Mouse (Mus musculus) embryonic facial prominence, embryonic 12.5 days (tissue): ENCODE data around the gene Baz1b. TPM values are rescaled to one million over a fixed set of nuclear protein-coding genes. Genes with fewer than 3 reads are reported as not detected.
"Not testable (repeated sequence)": the region's sequence is repeated elsewhere in the genome, so short reads cannot be mapped to it uniquely, and the experiment has no call there.

Experiments
- ATAC-seq: fragments of 200-750 bp; cut with Nextera tagmentation; 2 replicates; pipeline ENCODE4 v1.8.0; 2017; ENCODE audit not compliant: insufficient number of reproducible peaks, insufficient read depth, low FRiP score, low TSS enrichment
- H3K27ac ChIP-seq: fragments of 300-500 bp; sonication (generic); 2 replicates; pipeline ENCODE4 v1.5.1; 2016; ENCODE audit warnings: mild to moderate bottlenecking
- H3K27me3 ChIP-seq: fragments of 300-500 bp; sonication (generic); 2 replicates; pipeline ENCODE4 v1.6.1; 2016; ENCODE audit warnings: mild to moderate bottlenecking, moderate library complexity
- H3K36me3 ChIP-seq: fragments of 300-500 bp; sonication (generic); 2 replicates; pipeline ENCODE4 v1.6.1; 2016; ENCODE audit warnings: mild to moderate bottlenecking
- H3K4me1 ChIP-seq: fragments of 300-500 bp; sonication (generic); 2 replicates; pipeline ENCODE4 v1.6.1; 2016
- H3K4me2 ChIP-seq: fragments of 300-500 bp; sonication (generic); replicated peaks from 2 replicates; pipeline ENCODE4 v1.6.1; 2016; ENCODE audit warnings: mild to moderate bottlenecking, moderate library complexity
- H3K4me3 ChIP-seq: fragments of 300-500 bp; sonication (generic); 2 replicates; pipeline ENCODE4 v1.5.1; 2016; ENCODE audit warnings: mild to moderate bottlenecking
- H3K9ac ChIP-seq: fragments of 300-500 bp; sonication (generic); 2 replicates; pipeline ENCODE4 v1.6.1; 2016; ENCODE audit warnings: mild to moderate bottlenecking, moderate library complexity
- H3K9me3 ChIP-seq: fragments of 300-500 bp; sonication (generic); 2 replicates; pipeline ENCODE4 v1.6.1; 2016; ENCODE audit warnings: mild to moderate bottlenecking, moderate library complexity
- WGBS: fragments of 180-500 bp; shearing (Covaris S2); methylation state at CpG from one replicate; pipeline ENCODE4 v1.1.7; 2016; 5-methylcytosine and 5-hydroxymethylcytosine counted together
- polyA plus RNA-seq: library from polyadenylated mRNA; unstranded; fragments of >200 nt; fragmentation: Nextera tagmentation; extraction: Ambion mirVana; gene quantifications from 2 replicates; pipeline ENCODE4 v1.2.1, GENCODE M21; 2016

Gene Baz1b
- polyA plus RNA-seq, 1 experiment from 2014 or later, result 68.7 TPM

DNA sequence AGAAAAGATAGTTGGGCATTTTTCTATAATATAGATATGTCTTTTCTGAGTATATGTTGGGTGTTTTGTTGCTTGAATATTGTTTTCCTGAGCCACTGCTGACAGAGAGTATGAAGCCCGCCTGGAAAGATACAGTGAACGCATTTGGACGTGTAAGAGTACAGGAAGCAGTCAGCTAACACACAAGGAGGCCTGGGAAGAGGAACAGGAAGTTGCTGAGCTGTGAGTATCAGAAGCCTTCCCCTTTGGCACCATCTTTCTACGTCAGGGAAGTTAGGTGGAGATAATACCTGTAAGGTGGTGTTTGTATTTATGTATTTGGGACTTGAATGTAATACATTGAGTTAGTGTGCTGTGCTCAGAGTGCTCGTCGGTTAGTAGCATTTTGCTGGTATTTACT lies 9.3 kb downstream of the Baz1b start:
- Histone ChIP-seq H3K27me3 (no peaks in the 10 kb centered on the region), H3K4me1 (peaks cover 8% of the 10 kb centered on the region; the same call in 1 of the 2 replicates), H3K27ac (no peak overlapping the region), H3K9ac (no peak overlapping the region), H3K9me3 (no peaks in the 10 kb centered on the region), H3K36me3 (peaks cover 59% of the 10 kb centered on the region), H3K4me2 (no peak overlapping the region), H3K4me3 (no peak overlapping the region)
- no peak for ATAC-seq
- WGBS, result 86% methylated on average over 6 of the region's 6 CpGs

- Histone ChIP-seq H3K4me2 (no peak overlapping the region), H3K9me3 (no peaks in the 10 kb centered on the region), H3K36me3 (peaks cover 80% of the 10 kb centered on the region), H3K9ac (no peak overlapping the region), H3K27ac (no peak overlapping the region), H3K4me3 (no peak overlapping the region), H3K27me3 (no peaks in the 10 kb centered on the region), H3K4me1 (no peaks in the 10 kb centered on the region)
- no peak for ATAC-seq
- 57% methylated on average over 3 of the region's 3 CpGs for WGBS
Observed at GRCm38 (mm10) chr5:135202763-135203162, 15.7 kb downstream of the Baz1b start.

GRCm38 (mm10) chr5:135208197-135208596 lies 21.1 kb downstream of the Baz1b start:
- WGBS, result 94% methylated on average over 1 of the region's 1 CpGs
- no peak for ATAC-seq
- H3K36me3 ChIP-seq, result peaks cover 88% of the 10 kb centered on the region
- no peaks in the 10 kb centered on the region for H3K9me3 ChIP-seq
- H3K9ac ChIP-seq, result no peak overlapping the region
- H3K4me3 ChIP-seq, result no peak overlapping the region
- no peak overlapping the region for H3K27ac ChIP-seq
- no peak overlapping the region for H3K4me2 ChIP-seq
- H3K27me3 ChIP-seq, result no peaks in the 10 kb centered on the region
- H3K4me1 ChIP-seq, result no peaks in the 10 kb centered on the region

DNA sequence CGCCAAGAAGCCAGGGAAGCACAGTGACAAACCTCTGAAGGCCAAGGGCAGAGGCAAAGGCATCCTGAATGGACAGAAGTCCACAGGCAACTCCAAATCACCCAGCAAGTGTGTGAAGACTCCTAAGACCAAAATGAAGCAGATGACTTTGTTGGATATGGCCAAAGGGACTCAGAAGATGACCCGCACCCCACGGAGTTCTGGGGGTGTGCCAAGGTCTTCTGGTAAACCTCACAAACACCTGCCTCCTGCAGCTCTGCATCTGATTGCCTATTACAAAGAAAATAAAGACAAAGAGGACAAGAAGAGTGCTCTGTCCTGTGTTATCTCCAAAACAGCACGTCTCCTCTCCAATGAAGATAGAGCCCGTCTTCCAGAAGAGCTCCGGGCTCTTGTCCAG lies 29.8 kb downstream of the Baz1b start:
- Histone ChIP-seq H3K36me3 (peaks cover 93% of the 10 kb centered on the region), H3K9ac (no peak overlapping the region), H3K27ac (no peak overlapping the region), H3K27me3 (no peaks in the 10 kb centered on the region), H3K4me3 (no peak overlapping the region), H3K4me2 (no peak overlapping the region), H3K4me1 (no peaks in the 10 kb centered on the region), H3K9me3 (no peaks in the 10 kb centered on the region)
- 94% methylated on average over 6 of the region's 6 CpGs for WGBS
- no peak for ATAC-seq

GRCm38 (mm10) chr5:135220941-135221340 lies 33.9 kb downstream of the Baz1b start:
- Histone ChIP-seq H3K9me3 (no peaks in the 10 kb centered on the region), H3K4me2 (no peak overlapping the region), H3K4me1 (no peaks in the 10 kb centered on the region), H3K4me3 (no peak overlapping the region), H3K9ac (no peak overlapping the region), H3K36me3 (peaks cover 89% of the 10 kb centered on the region), H3K27me3 (no peaks in the 10 kb centered on the region), H3K27ac (no peak overlapping the region)
- no peak for ATAC-seq

DNA sequence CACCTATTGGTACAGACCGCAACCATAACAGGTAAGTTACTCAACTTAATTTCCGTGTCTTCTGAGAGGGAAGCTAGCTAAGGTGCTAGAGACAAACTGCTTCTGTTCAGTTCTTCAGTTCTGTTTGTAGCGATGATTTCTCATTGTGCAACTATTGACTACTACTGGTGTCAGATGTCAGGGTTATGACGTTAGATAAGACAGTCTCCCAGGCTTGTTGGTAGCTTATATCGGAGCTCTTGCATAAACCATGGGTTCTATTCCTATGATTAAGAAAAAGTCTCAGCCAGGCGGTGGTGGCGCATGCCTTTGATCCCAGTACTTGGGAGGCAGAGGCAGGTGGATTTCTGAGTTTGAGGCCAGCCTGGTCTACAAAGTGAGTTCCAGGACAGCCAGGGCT lies 35.0 kb downstream of the Baz1b start:
- ATAC-seq, result no peak
- no peak overlapping the region for H3K4me2 ChIP-seq
- no peak overlapping the region for H3K4me3 ChIP-seq
- 92% methylated on average over 7 of the region's 7 CpGs for WGBS
- H3K27me3 ChIP-seq, result no peaks in the 10 kb centered on the region
- no peaks in the 10 kb centered on the region for H3K4me1 ChIP-seq
- no peak overlapping the region for H3K9ac ChIP-seq
- H3K36me3 ChIP-seq, result peaks cover 85% of the 10 kb centered on the region
- no peaks in the 10 kb centered on the region for H3K9me3 ChIP-seq
- H3K27ac ChIP-seq, result no peak overlapping the region

GRCm38 (mm10) chr5:135224169-135224568 lies 37.1 kb downstream of the Baz1b start:
- H3K27me3 ChIP-seq, result no peaks in the 10 kb centered on the region
- H3K9me3 ChIP-seq, result no peaks in the 10 kb centered on the region
- H3K4me2 ChIP-seq, result no peak overlapping the region
- WGBS, result 85% methylated on average over 3 of the region's 3 CpGs
- no peak for ATAC-seq
- H3K9ac ChIP-seq, result no peak overlapping the region
- H3K36me3 ChIP-seq, result peaks cover 84% of the 10 kb centered on the region
- H3K27ac ChIP-seq, result no peak overlapping the region
- no peak overlapping the region for H3K4me3 ChIP-seq
- no peaks in the 10 kb centered on the region for H3K4me1 ChIP-seq

GRCm38 (mm10) chr5:135225879-135226278 lies 38.8 kb downstream of the Baz1b start:
- H3K27me3 ChIP-seq, H3K27ac ChIP-seq, H3K9me3 ChIP-seq, H3K9ac ChIP-seq, H3K4me1 ChIP-seq, H3K4me3 ChIP-seq, ATAC-seq, H3K4me2 ChIP-seq: not testable (repeated sequence)
- WGBS, result 96% methylated on average over 4 of the region's 4 CpGs
- peaks cover 86% of the 10 kb centered on the region for H3K36me3 ChIP-seq

- peaks cover 88% of the 10 kb centered on the region for H3K36me3 ChIP-seq
- 88% methylated on average over 4 of the region's 4 CpGs for WGBS
Observed at GRCm38 (mm10) chr5:135230186-135230585, 43.1 kb downstream of the Baz1b start.

DNA sequence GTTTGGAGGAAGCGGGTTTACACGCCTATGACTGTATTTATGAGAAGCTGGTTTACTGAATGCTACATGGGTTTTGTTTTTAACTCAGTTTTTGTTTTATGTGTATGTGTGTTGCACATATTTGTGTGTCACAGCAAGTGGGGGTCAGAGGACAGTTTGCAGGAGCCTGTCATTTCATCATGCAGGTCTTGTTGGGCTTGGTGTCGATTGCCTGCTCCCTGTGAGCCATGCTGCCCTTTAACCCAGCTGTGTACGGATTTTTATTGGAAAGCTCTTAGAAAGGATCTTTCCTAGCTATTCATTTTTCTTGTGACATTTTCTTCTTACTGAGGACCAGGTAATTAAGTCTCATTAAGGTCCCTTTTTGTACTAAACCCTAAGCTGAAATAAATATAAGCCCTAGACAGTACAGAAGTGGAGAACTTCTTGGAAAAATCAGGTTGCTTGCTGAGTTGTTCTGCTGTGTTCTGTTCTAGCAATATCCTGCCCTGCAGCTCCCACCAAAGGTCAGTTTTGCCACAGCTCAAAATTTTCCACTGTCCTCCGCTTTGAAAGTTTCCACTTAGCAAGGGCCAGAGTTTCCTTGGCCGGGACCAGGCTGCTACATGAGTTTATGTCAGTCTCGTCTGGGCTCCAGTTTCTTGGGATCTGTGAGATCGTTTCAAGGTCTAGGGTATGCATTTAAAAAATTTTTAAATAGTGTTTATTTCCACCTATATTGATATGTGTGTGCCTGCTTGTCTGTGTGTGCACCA lies 46.3 kb downstream of the Baz1b start:
- Histone ChIP-seq H3K9ac (no peak overlapping the region), H3K9me3 (no peaks in the 10 kb centered on the region), H3K36me3 (peaks cover 93% of the 10 kb centered on the region), H3K4me1 (no peaks in the 10 kb centered on the region), H3K4me3 (no peak overlapping the region), H3K27me3 (no peaks in the 10 kb centered on the region), H3K4me2 (no peak overlapping the region), H3K27ac (no peak overlapping the region)
- no peak for ATAC-seq
- WGBS, result 90% methylated on average over 8 of the region's 8 CpGs

More at GRCm38 (mm10) chr5:135230186-135230585, 43.1 kb downstream of the Baz1b start:
- no peak for ATAC-seq
- no peak overlapping the region for H3K9ac ChIP-seq
- no peak overlapping the region for H3K4me3 ChIP-seq
- no peak overlapping the region for H3K4me2 ChIP-seq
- no peaks in the 10 kb centered on the region for H3K27me3 ChIP-seq
- H3K9me3 ChIP-seq, result no peaks in the 10 kb centered on the region
- H3K27ac ChIP-seq, result no peak overlapping the region
- no peaks in the 10 kb centered on the region for H3K4me1 ChIP-seq

DNA sequence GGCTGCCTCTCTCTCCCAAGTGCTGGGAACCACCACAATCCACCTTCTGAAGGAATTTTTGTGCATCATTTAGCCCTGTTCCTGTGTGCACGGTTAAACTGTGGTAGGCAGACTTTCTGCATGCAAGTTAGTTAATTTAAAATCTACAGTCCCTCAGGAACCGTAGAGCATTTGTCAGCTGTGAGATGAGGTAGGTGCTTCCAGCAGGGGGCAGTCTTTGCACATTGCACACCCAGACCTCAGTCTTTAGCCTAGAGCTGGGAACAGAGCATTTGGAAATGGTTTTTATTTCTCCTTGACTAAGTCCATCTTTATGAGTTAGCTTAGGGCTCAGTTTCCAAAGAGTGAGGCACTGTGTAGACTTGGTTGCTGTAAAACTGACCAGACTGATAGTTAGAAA lies 49.5 kb downstream of the Baz1b start:
- Histone ChIP-seq H3K27ac (no peak overlapping the region), H3K4me2 (no peak overlapping the region), H3K9me3 (no peaks in the 10 kb centered on the region), H3K27me3 (no peaks in the 10 kb centered on the region), H3K36me3 (peaks cover 98% of the 10 kb centered on the region), H3K9ac (no peak overlapping the region), H3K4me3 (no peak overlapping the region), H3K4me1 (no peaks in the 10 kb centered on the region)
- WGBS, result 42% methylated on average over 2 of the region's 2 CpGs
- no peak for ATAC-seq

GRCm38 (mm10) chr5:135238832-135239231 lies 51.8 kb downstream of the Baz1b start:
- Histone ChIP-seq H3K4me3 (no peak overlapping the region), H3K4me2 (no peak overlapping the region), H3K9me3 (no peaks in the 10 kb centered on the region), H3K36me3 (peaks cover 97% of the 10 kb centered on the region), H3K27ac (no peak overlapping the region), H3K4me1 (no peaks in the 10 kb centered on the region), H3K9ac (no peak overlapping the region), H3K27me3 (no peaks in the 10 kb centered on the region)
- no peak for ATAC-seq
- 74% methylated on average over 2 of the region's 2 CpGs for WGBS
